Mouse (Mus musculus): ENCODE measurements around the gene Magi1.

Magi1 gene

DNA sequence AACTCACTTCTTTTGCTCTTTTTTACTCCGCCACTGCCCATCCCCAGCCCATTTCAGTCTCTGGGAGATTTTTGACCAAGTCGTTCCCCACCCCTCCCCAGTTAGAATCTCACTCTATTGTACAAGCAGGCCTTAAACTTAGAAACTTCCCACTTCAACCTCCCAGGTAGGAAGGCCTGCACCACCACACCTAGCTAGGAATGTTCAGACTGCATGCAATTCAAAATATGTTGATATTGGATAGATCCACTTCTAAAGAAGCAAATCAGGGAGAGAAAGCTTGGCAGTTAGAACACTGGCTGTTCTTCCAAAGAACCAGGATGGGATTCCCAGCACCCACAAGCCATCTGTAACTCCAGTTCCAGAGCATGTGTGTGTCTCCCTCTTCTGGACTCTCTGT, 81.8 kb downstream of the Magi1 start:
- DNase-seq (ENCODE audit: low read depth, low spot score): no peak

DNA sequence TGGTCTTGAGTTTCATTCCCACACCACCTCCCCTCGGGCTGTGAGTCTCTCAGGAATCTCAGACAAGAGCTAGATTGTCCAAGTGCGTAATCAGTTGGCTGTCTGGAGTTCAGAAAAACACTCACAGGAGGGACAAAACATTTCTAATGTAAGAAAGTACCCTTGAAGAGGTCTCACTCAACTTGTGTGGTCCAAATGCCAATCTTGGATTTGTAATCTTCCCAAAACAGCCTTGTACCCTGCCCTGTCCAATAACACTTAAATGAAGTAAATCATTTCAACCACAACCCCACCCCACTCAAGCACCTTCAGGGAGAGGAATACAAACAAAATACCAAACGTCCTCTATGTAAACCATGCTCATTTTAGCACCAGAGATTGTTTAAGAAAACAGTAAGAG, 82.8 kb downstream of the Magi1 start:
- DNase-seq (ENCODE audit: low read depth, low spot score): no peak

DNA sequence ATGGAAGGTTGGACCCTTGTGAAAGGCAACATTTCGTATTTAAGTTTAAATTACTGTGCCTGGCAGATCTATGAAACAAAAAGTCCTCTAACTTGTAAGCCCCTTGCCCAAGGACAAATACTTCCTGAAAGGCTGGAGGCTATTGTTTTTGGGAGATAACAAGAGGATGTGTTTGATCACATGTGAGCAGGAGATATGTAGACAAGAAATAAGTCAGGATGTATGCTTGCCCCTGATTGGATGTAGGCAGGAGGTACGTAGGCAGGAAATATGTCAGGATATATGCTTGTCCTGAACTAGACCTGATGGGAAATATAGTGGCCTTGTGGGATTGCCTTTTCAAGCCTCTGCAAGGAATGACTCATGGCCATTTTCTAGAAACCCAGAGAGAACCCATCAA, 84.0 kb downstream of the Magi1 start:
- no peak for DNase-seq (ENCODE audit: low read depth, low spot score)

DNA sequence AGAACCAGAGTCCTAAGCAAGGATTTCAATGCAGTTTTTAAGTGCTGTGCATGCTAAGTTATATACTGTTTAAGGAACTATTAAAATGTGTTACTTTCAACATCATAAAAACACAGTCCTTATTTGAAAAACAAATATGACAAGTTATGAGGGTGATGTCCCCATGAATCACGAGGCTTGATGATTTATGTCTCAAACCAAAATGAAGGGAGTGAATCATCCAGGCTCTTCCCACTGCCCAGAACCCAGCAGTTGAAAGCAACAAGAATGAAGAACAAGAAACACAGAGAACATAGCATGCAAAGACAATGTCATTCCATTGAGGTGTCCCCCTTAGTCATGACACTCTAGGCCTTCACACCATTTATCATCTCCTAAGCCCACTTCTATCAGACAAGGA, 85.9 kb downstream of the Magi1 start:
- no peak for DNase-seq (ENCODE audit: low read depth, low spot score)

DNA sequence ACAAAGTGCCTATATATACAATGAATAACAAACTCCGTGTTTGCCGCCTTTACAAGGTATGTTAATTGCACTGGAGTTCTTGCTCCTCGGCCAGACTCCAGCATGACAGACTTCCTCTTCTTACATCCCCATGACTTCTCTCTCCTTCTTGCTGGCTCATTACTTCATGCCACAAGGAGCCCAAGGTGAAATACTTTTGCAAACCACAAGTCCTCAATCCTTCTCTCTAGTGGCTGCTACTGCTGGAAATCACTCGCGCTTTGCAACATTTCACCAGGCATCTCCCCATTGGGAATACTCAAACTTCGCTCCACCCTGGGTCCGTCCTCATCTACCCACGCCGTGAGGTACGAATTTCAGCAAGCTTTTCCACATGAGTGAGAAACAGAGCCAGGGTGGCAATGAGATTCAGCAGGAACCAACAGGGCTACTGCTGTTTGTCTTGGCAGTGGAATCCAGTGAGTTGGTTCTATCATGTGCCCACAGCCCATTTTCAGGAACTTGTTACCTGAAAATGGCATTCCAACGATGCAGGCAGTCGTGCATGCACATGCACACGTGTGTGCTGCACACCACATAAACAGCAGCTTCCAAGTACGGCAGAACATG, 88.3 kb downstream of the Magi1 start:
- no peak for DNase-seq (ENCODE audit: low read depth, low spot score)

DNA sequence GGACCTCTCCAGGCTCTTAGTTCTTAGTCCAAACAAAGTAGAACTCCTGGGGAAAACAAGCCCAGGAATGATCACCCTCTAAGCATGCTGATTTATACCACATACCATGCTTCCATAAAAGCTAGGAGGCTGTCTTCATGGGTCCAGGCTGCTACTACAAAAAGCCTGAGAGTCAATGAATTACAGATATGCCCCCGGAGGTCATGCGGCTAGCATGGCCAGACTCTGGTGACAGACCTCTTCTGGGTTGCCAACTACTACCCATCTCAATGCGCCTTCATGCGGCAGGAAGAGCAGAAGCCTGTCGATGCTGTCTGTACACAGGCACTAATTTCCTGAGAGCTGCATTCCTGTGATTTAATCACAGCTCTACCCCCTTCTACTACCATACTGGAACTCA, 92.9 kb downstream of the Magi1 start:
- DNase-seq (ENCODE audit: low read depth, low spot score): no peak

DNA sequence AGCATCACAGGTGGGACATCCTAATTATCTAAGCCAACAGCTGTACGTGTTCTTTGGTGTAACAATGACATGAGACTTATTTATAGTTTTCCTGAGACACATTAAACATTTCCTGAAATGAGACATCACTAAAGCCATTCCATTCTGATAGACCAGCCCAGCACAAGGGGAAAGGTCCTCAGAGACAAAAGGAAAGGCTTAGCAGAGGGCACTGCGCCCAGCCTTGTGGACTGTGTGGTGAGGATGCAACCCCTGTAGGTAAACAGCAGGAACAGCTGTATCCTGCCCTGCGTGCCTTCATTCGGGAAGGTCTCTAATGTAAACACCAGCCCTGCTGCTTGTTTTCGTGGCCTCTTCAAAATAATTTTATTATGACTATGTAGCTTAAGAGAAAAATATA, 94.3 kb downstream of the Magi1 start:
- no peak for DNase-seq (ENCODE audit: low read depth, low spot score)

DNA sequence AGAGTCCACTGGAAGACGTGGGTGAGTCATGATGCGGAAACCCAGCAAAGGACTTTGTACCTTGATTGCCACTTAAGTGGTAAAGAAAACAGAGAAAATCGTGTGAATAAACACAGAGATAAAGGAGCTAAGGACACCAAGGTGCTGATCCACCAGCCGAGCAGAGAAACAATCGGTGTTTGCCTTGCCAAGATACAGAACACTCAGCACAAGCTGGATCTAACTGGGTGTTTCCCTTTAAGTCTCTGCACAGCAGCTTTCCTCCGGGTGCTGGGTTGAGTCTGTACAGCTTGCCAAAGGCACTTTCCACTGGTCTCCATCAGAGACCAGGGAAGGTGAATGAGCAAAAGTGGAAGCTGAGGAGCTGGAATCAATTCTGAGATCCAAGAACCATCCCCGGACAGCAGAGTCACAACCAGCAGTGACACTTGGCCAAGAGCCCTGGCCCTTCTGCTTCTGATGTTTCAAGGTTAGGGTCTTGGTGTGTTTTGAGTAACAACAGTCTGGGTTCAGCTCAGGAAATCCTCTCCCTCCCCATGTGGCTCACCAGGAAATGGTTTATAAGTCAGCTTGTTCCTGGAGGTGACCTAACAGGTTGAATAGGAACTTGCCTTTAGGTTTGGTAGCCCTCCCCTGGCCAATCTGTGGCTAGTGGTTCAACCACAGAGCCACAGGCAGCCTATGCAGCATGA, 96.9 kb downstream of the Magi1 start:
- DNase-seq (ENCODE audit: low read depth, low spot score): no peak

DNA sequence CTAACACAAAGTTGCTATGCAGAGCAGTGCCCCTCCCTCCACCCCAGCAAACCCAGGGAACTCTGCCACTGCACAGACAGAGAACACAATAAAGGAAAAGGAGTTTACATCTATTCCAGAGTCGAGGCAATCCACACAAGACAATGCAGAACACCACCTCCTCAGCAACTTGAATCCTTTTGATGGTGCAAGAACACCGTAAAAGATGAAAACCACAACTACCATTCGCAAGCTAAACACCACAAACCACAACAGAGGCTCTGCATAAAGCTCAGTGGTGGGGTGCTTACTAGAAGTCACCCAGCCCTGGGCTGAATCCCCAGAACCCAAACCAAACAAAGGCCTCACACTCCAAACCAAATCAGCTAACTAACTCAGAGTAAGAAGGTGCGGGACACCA, 99.4 kb downstream of the Magi1 start:
- DNase-seq (ENCODE audit: low read depth, low spot score): no peak

DNA sequence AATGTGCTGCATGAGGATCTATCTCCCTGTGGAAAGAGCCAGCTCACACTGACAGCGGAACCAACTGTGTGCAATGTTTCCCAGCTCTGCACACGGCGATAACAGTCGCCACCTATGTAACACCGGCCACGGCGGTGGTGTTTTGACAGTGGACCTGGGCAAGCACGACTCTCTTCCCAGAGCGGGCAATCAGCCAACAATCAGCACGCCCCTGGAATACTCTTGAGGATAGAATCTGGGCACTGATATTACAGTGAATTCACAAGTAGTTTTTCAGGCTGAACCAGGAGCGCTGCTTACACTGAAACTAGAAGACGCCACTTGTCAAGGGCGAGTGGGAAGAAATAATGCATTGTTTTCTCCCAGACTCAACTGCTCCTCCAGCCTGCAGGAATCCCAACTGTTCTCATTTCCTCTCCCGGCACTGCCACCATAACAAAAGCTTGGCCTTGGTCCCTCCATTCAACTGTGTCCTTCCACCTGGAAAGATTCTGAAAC, 100.3 kb downstream of the Magi1 start:
- no peak for DNase-seq (ENCODE audit: low read depth, low spot score)

DNA sequence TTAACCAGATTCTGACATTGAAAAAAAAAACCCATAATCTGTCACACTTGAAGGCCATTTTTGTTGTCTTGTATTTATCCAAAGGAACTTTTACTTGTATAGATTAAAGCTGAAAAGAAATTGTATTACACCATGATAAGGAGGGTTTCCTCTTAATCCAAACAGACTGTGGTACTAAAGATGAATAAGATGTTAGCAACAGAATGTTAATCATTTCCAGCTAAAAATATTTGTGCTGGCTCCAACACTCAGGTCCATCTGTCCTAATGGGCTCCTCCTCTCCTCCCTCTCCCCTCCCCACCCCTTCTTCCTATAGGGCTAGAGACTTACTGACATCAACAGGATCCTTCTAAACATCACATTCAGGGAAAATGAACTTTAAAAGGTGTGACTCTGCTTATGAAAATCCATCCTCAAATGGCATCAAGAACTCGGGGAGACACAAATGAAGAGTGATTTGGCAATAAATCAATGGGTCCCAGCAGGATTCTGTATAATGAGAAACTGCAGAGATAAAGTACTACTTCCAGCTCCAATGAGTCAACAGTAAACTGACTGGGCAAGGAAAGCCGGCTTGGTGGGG, 102.0 kb downstream of the Magi1 start:
- DNase-seq (ENCODE audit: low read depth, low spot score): no peak

DNA sequence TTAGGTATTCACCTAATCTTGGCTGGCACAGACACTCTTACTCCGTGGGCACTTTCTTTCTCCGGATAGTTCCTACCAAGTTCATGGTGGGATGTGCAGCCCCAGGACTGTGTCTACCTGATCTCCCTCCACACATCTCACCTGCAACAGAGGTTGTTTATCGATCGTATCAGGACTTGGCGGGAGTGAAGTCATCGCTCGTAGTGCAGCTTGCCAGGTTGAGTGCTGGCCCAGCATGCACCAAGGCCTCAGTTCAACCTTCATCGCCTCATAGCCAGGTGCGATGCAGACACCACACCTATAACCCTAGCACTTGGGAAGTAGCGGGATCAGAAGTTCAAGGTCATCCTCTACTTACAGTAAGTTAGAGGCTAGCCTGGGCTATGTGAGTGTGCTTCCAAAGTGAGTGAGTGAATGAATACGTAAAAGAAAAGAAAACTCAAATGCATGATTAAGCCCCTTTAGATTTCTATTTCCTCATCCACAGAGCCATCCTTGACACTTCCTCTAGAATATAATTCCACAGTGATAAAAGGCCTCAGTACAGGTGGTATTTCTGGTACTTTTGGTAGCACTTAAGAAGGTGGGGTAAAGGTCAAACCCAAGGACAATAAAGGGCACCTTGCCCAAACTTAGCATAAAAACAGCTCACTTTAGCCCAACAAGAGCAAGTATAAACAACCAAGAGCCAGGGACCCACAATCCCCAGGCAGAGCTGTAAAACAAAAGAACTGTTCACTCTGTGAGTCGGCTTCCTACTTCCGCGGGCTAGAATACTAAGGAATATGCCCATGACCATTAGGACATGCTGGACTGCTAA, 103.2 kb downstream of the Magi1 start:
- DNase-seq (ENCODE audit: low read depth, low spot score): no peak

DNA sequence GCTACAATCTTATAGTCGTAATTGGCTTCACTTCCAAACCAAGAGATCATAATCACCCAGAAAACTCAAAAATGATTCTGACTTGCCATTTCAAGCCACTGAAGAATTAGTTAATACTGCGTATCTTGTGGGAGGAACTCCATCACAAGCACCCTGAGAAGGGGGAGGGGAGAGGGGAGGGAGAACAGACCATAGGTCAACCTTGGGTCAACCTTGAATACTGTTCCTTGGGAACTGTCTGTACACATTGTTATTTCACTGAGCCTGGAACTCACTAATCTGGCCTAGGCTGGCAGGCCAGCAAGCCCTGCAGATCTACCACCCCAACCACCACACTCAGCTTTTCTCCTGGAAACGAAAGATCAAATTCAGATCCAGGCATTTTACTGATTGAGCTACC, 106.2 kb downstream of the Magi1 start:
- no peak for DNase-seq (ENCODE audit: low read depth, low spot score)

DNA sequence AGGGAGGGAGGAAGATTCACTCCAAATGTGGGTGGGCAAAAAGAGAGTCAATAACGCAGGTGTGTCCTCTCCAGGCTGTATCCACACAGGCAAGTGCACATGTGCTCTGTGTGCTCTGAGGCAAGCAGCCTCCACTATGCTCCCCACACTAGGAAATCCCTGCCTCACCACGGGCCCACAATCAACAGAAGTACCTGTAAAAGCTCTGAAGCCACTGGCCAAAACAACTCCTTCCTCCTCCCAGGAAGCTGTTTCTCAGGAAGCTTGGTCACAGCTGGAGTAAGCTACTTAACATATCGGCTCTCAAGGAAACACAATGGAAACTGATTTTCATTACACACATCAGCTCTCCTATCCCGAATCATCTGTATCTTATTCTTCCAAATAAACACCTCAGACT, 107.0 kb downstream of the Magi1 start:
- no peak for DNase-seq (ENCODE audit: low read depth, low spot score)

DNA sequence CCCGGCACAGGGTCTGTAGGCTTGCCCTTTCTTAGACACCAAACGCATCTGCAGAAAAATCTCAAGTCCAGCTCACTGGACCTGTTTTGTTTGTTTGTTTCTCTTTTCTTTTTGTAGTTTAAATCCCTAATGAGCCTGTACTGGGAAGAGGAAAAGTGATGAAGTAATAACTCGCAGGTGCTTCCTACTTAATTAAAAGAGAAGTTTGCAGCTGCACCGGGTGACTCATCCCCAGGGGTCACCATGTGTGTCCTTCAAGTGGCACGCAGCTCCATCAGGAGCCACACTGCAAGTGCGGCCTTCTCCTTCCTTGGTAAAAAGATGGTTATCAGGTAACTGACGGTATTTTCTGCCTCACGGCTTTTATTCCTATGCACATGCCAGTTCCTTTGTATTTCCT, 112.5 kb downstream of the Magi1 start:
- no peak for DNase-seq (ENCODE audit: low read depth, low spot score)

DNA sequence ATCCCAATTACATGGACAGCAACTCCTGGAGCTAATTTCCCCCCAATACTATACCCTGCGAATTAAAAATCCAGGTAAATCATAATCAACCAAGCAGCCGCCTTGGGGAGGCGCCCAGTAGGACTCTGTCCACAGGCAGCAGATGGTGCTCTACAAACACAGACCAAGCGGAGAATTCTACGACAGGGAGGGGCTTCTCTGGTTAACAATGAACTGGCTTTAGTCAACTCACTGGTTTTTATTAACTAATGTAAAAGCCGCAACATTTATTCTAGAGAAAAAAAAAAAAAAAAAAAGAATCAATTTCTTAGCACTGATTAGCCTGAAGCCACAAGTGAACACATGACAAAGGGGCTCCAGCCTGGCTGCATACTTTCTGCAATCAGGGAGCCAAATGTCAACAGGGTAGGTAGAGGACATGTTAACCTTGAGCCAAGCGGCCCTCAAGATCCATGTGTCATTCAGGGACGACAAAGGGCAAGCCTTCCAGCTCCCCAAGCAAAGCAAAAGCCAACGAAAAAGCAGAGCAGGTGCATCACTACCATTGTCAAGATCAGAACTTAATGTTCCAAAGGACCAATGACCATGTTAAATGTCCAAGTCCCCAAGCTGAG, 114.0 kb downstream of the Magi1 start:
- no peak for DNase-seq (ENCODE audit: low read depth, low spot score)

DNA sequence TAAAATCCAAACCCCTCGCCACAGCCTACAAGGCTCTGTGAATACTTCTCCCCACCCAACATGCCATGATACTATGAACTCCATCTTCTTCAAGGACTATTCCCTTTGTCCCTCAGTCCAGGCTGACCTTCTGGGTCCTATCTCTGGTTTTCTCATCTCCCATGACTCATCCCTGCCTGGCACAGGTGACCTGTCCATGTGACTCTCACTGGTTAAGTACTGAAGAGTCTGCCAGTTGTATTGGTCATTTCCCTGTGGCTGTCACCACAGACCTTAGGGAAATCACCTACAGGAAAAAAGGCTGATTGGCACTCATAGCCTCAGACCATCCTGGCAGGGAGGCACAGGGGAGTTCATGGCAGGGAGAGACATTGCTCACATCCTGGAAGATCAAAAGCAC, 117.8 kb downstream of the Magi1 start:
- DNase-seq (ENCODE audit: low read depth, low spot score): no peak

DNA sequence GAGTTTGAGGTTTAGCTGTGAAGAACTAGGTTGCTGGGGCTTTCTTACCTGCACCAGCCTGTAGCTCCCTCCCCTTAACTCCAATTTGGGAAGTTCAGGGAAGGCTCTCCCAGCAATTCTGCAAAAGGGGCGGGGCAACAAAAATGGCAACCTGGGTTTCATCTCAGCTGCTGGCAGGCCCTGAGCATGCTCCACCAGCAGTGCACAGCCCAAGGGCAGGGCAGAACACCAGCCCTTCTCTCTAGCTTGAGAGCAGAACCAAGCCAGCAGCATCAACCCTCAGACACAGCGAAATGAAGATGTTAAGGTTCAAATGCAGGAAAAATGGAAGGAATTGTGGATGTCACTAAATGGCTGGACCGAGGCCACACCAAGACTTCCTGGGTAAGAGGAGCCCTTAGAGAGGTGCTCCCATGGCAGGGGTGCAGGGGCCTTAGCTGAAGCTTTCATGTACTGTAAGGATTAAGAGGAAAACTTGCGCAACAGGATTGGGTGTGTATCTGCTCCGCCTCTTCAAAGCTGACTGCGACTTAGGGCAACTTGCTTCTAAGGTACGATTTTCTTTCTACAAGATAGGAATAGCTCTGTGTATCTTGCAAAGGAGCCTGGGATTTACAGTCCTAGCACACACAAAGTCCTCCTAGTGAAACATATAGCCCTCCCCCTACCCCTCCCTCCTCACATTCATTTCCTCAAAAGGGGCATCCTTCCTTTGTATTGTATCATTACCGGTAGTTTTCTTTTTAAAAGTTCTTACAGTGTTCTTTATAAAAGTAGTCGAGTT, 118.8 kb downstream of the Magi1 start:
- DNase-seq (ENCODE audit: low read depth, low spot score): no peak

DNA sequence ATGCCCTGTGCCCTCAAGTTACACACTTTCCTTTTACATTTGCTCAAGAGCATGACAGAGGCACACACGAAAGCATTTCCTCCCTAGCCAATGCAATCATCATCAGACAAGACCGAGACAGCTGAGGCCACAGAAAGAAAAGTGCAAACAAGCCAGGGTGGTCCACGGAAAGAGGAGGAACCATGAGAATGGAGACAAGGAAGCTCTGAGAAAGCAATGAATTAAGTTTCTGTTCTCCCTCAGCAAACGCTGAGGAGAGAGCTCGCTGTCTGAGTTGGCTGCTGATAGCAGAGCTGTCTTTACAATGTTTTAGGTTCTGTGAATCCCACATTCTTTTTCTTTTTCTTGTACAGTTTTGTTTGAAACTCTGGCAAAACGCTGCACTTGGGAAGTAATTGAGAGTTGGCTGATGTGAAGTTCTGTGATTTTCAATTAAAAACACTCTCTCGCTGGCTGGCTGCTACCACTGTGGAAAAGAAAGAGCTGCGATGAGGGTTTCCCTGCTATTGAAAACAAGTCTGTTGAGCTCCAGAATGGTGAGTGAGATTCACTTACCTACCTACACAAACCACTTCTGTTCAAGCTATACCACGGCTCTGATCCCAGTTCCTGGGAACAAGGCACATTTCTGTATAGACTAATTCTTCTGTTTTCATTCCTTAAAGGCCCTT, 120.3 kb downstream of the Magi1 start:
- no peak for DNase-seq (ENCODE audit: low read depth, low spot score)

DNA sequence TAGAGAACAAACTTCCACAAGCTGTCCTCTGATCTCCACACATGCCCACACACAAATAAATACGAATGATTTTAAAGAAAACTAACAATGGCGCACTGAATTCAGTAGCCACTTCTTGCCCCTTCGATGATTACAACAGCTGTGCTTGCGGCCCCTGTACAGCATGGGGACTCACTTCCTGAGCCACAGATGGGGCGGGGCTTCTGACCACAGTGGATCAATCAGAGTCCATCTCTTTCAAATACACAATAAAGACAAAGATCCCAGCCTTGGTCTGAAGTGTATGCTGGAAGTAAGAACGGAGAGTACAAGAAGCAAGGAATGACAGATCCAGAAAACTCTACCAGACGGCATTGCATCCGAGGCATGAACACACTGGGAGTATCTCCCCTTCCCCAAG, 120.8 kb downstream of the Magi1 start:
- no peak for DNase-seq (ENCODE audit: low read depth, low spot score)

DNA sequence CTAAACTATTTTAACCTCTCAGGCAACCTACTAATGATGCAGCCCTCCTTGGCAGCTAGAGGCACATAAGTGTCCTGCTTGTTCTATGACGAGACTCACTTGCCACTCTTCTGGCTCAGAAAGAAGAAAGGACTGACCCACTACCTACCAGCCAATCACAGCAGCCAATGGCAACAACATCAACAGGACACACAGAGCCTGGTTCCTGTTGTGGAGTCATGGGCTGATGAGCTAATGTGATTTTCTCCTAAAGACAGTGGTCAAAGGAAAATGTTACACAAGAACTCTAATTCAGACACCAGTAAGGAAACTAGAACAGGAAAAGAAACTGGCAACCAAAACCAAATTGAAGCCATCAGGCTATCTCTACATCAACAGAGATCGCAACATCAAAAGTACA, 124.5 kb downstream of the Magi1 start:
- DNase-seq (ENCODE audit: low read depth, low spot score): no peak

Measured in retina, adult 2 months (tissue).